Mouse (Mus musculus) ES-Bruce4 (cell line): Measurements from ENCODE around the gene Hoxa13. TPM values are rescaled to one million over a fixed set of nuclear protein-coding genes. Genes with fewer than 3 reads are reported as not detected.

Experiments used
- H3K27ac ChIP-seq: 2 replicates; pipeline ENCODE4 v1.5.1; 2012; ENCODE audit warnings: low read length, inconsistent platforms; ENCODE audit not compliant: insufficient read depth
- H3K27me3 ChIP-seq: 2 replicates; pipeline ENCODE4 v1.6.1; 2012; ENCODE audit warnings: mild to moderate bottlenecking, low read length, inconsistent platforms; ENCODE audit not compliant: control insufficient read depth, poor library complexity, insufficient read depth, severe bottlenecking
- H3K36me3 ChIP-seq: 2 replicates; pipeline ENCODE4 v1.6.1; 2012; ENCODE audit warnings: inconsistent platforms, mild to moderate bottlenecking, low read length, moderate library complexity; ENCODE audit not compliant: control insufficient read depth, poor library complexity, insufficient read depth, severe bottlenecking
- H3K4me1 ChIP-seq: one replicate; pipeline ENCODE4 v1.8.1; 2011; ENCODE audit warnings: low read length; ENCODE audit not compliant: control insufficient read depth, insufficient read depth
- H3K4me3 ChIP-seq: 2 replicates; pipeline ENCODE4 v1.5.1; 2011; ENCODE audit warnings: low read depth, mild to moderate bottlenecking, low read length
- H3K9ac ChIP-seq: 2 replicates; pipeline ENCODE4 v1.6.1; 2012; ENCODE audit warnings: low read depth, mild to moderate bottlenecking, inconsistent platforms; ENCODE audit not compliant: poor library complexity, severe bottlenecking
- H3K9me3 ChIP-seq: replicated peaks from 2 replicates; pipeline ENCODE4 v1.6.1; 2012; ENCODE audit warnings: mild to moderate bottlenecking, low read length, inconsistent platforms; ENCODE audit not compliant: control insufficient read depth, poor library complexity, insufficient read depth, severe bottlenecking
- CTCF ChIP-seq: IDR thresholded peaks from one replicate; pipeline ENCODE4 v1.8.1; 2011; ENCODE audit warnings: low read depth, low read length
- EP300 ChIP-seq: IDR thresholded peaks from 2 replicates; pipeline ENCODE4 v1.6.1; 2011; ENCODE audit warnings: low read depth, low read length; ENCODE audit not compliant: insufficient read depth
- POLR2A ChIP-seq: IDR thresholded peaks from one replicate; pipeline ENCODE4 v1.8.1; 2011; ENCODE audit warnings: low read length; ENCODE audit not compliant: insufficient read depth
- polyA plus RNA-seq: library from polyadenylated mRNA; stranded (reverse); fragments of >200 nt; gene quantifications from 2 replicates; pipeline ENCODE4 v1.2.4, GENCODE M21; 2011; ENCODE audit warnings: low read depth; ENCODE audit not compliant: missing spikeins, insufficient read depth, insufficient read length

Gene Hoxa13
- polyA plus RNA-seq, 1 experiment: 0.25 TPM

- no peak within 1 kb of the TSS for H3K9ac ChIP-seq
- peaks cover 49% of the 10 kb centered on the region for H3K27me3 ChIP-seq
Observed at GRCm38 (mm10) chr6:52213119-52213986, 47.3 kb downstream of the Hoxa13 start, which contains the start of the genes Hoxa3 and Gm28308. TSS of gene Hoxa3 (minus strand) at chr6:52213336. TSS of gene Gm28308 (minus strand) at chr6:52213339.

DNA sequence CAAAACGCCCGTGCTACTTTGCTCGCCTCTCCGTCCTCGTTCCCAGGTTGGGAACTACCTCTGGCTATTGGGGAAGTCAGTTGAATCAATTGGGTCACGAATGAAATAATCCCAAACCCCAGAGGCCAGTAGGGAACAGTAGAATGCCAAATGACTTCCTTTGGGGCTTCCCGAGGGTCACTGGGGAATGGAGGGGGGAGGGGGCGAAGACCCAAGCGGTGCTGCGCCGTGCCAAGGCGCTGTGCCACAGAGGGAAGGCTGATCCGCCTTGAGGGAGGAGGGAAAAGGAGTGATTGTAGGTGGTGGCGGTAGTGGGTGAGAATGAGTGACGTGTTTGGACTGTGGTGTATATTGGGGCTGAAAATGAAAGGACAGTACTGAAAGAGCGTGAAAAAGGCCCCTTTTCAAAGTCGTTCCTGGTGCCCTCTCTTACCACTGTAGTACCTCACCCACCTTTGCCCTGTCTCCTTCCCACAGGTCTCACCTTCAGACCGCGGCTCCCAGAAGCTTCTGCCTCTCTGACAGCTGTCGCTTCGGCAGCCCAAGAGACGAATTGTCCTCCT is 48.0 kb downstream of the Hoxa13 start:
- Histone ChIP-seq H3K36me3 (no peaks in the 10 kb centered on the region), H3K4me3 (no peak overlapping the region), H3K27ac (no peak overlapping the region), H3K27me3 (peaks cover 46% of the 10 kb centered on the region), H3K4me1 (no peaks in the 10 kb centered on the region), H3K9me3 (no peaks in the 10 kb centered on the region), H3K9ac (no peak overlapping the region)
- no peak for TF ChIP-seq POLR2A
- TF ChIP-seq EP300: no peak
- no peak for TF ChIP-seq CTCF

More at GRCm38 (mm10) chr6:52213119-52213986, 47.3 kb downstream of the Hoxa13 start, which contains the start of the genes Hoxa3 and Gm28308:
- Histone ChIP-seq H3K36me3 (no peaks in the 10 kb centered on the region), H3K9me3 (no peaks in the 10 kb centered on the region), H3K4me3 (0 out of 2 replicates have a peak within 1 kb of the TSS, but pooled peaks have one; percentile 9), H3K27ac (no peak within 1 kb of the TSS), H3K4me1 (no peaks in the 10 kb centered on the region)
- TF ChIP-seq EP300 (no peak), CTCF (no peak)

DNA sequence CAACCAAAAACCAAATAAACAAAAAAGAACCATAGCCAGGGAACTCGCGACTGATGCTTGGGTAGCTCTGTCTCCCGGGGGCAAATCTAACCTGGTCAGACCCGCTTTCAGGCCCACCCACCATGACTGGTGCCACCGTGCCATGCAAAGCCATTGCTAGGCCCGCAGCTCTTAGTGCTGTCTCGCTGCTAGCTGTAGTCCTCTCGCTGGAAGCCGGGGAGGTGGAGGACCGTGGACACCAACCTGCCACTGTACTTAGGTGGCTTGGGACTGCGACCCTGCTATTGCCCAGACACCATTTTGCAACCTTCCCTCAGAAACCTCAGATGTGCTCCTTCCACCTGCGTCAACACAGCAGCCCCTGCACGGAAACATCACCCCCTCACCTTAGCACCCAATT is 48.7 kb downstream of the Hoxa13 start:
- H3K9ac ChIP-seq: no peak overlapping the region
- H3K9me3 ChIP-seq: no peaks in the 10 kb centered on the region
- H3K36me3 ChIP-seq: no peaks in the 10 kb centered on the region
- H3K27ac ChIP-seq: no peak overlapping the region
- H3K27me3 ChIP-seq: peaks cover 47% of the 10 kb centered on the region
- H3K4me3 ChIP-seq: no peak overlapping the region
- no peak for TF ChIP-seq POLR2A
- TF ChIP-seq CTCF: no peak
- no peak for TF ChIP-seq EP300
- H3K4me1 ChIP-seq: no peaks in the 10 kb centered on the region

DNA sequence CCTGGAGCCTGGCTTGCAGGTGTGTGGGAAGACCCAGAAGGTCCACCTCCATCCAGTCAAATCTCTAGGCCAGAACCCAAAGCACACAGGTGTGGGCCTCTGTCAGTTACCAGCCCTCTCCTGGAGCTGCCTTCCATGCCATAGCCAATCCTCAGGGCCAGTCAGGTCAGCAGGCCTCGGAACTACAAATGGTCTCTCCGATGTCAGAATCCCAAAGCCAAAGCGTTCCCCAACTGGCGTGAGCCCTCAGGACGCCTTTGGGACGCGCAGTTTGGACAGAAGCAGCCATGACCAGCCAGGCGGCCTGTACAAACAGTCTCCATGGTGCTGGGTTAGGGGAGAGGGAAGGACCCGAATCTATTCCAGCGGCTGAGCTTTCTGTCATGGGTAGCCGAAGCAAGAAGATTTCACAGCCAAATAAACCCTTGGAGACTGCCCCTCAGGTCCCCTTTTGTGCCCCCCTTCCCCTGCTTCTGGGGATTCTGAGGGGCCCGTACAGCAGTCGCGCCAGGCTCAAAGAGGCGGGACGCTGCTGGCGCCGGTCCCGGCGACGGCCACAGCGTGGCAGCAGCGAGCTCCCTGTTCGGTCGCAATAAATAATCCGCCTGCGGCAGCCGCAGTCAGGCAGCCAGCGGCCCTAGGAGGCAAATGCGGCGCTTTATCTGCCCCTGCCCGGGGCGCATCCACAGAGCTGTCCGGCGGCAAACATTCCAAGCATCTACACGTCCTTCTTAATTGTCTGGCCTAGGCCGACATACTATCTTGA is 49.3 kb downstream of the Hoxa13 start:
- H3K9ac ChIP-seq: no peak overlapping the region
- H3K36me3 ChIP-seq: no peaks in the 10 kb centered on the region
- H3K27ac ChIP-seq: no peak overlapping the region
- no peaks in the 10 kb centered on the region for H3K4me1 ChIP-seq
- no peaks in the 10 kb centered on the region for H3K9me3 ChIP-seq
- no peak overlapping the region for H3K4me3 ChIP-seq
- TF ChIP-seq CTCF: peak; percentile 61
- no peak for TF ChIP-seq POLR2A
- TF ChIP-seq EP300: no peak
- H3K27me3 ChIP-seq: peaks cover 41% of the 10 kb centered on the region

GRCm38 (mm10) chr6:52209685-52210046 is 51.0 kb downstream of the Hoxa13 start:
- H3K27me3 ChIP-seq: peaks cover 37% of the 10 kb centered on the region
- TF ChIP-seq EP300 (no peak), CTCF (no peak), POLR2A (no peak)
- no peaks in the 10 kb centered on the region for H3K4me1 ChIP-seq
- H3K4me3 ChIP-seq: no peak overlapping the region
- H3K27ac ChIP-seq: no peak overlapping the region
- no peak overlapping the region for H3K9ac ChIP-seq
- no peaks in the 10 kb centered on the region for H3K36me3 ChIP-seq
- no peaks in the 10 kb centered on the region for H3K9me3 ChIP-seq
